Mouse (Mus musculus) yolk sac, embryonic 10.5 days (tissue): Measurements from ENCODE around the gene Mmadhc.

ENCODE experiments used
- DNase-seq: peaks from one replicate; pipeline ENCODE4 v3.0.0-alpha.2; 2017; ENCODE audit warnings: low spot score

Gene Mmadhc

DNA sequence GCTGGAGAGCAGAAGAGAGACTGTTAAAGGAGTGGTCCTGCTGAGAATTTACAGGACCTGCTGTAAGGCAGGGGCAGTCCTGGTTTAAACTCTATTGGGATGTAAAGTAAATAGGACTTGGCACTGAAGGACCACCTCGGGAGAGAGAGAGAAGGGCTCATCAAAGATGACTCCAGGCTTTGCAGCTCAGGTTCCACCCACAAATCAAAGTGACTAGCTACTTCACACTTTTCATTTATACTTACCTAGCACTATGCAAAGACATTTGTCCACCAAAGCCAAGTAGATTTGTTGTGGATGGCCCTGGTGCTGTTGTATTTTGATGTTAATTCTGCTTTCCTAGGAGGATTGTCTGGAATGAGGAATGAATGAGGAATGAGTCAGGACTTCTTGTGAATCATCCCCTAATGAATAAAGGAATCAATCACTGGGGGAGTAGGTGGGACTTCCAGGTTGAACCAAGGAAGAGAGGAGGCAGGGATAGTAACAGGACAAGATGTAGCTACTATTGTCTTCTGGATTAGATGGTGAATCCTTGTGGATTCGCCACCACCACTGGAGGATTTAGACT lies 31.3 kb downstream of the Mmadhc start:
- DNase-seq: no peak

- no peak for DNase-seq
These were observed 32.5 kb downstream of the Mmadhc start for GRCm38 (mm10) chr2:50264059-50264458.

DNA sequence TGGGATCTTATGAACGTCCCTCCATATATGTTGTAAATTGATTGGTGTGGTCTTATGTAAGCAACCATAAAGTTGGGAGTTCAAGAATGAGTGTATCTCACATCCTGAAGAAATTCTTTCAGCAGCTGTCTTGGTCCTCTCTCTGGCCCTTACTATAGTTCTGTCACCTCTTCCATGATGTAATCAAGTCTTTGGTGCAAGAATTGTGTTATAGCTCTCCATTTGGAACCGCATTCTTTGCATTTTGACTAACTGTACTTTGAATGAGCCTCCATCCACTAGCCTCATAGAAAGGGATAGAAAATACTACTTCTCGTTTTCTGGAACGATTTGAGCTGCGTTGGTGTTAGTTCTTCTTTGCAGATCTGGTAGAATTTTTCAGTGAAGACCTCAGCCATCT lies 41.6 kb downstream of the Mmadhc start:
- no peak for DNase-seq

DNA sequence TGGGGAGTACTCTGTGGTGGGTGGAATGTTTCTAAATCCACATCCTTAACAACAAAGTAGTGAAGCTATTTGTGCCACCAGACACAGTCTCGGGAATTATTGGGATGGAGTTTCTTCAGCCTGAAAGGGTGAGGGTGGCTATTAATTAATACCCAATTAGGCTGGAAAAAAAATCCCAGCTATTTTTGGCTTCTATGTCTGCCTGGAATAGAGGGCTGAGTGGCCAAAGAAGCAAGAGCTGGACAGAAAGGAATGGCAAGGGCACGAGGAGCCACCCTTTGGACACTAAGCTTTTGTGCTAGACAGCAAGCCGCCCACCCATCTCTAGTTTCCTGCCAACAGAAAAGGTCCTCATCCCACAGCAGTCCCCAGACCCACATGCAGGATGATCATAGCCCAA lies 48.0 kb downstream of the Mmadhc start:
- DNase-seq: no peak

DNA sequence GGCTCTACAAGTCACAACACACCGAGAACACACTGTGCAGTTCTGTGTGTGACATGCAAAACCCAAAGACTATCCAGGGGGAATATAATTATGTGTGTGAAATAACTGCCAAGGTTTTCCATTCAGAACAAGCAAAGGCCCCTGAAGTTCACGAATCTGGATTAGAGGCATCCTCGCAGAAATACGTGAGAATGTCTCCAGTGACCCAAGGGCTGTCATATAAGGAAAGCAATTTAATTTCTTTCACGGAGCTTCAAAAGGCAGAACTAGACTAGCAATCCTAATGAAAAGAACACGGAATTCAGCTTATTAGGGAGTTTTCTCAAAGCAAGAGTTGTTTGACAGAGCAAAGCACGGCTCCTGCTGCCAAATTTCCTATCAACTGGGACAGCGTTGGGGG lies 63.1 kb downstream of the Mmadhc start:
- no peak for DNase-seq
